Mouse (Mus musculus) adrenal gland, adult 8-10 months (tissue): ENCODE results near the gene Gm4907. TPM values are rescaled to one million over a fixed set of nuclear protein-coding genes. Genes with fewer than 3 reads are reported as not detected.
"Not testable (repeated sequence)": the region's sequence is repeated elsewhere in the genome, so short reads cannot be mapped to it uniquely, and the experiment has no call there.

ENCODE experiments used
- DNase-seq: peaks from one replicate; pipeline ENCODE4 v3.0.0; 2022
- total RNA-seq, 4 experiments: library from RNA; stranded (reverse); gene quantifications; 2 replicates each; pipeline ENCODE4 v1.2.4; 2022

The Gm4907 gene
- not detected for total RNA-seq

DNA sequence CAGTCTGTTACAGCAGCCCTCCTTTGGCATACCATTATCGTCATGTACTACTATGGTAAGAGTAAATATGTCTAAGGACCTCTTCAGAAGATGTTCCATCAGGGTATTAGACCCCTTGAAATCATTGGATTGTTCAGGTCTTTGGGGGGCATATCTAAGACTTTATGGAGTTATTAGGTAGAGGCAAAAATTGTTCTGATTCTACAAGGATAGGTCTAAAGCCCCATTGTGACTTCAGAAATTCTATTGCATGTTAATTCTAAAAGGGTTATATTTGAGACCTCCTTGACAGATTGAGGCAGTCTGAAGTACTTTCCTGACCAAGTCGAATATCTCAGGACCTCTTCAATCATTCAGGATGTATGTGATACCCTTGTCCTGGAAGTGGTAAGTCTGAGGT, at the start of gene Gm4907:
Gene Gm4907, plus strand, starts transcription at position 301 of the 400 bp plus-strand sequence.
- DNase-seq = not testable (repeated sequence)

- DNase-seq = not testable (repeated sequence)
Measured at GRCm38 (mm10) chrX:23833784-23834183, 48.6 kb upstream of the Gm4907 start.

DNA sequence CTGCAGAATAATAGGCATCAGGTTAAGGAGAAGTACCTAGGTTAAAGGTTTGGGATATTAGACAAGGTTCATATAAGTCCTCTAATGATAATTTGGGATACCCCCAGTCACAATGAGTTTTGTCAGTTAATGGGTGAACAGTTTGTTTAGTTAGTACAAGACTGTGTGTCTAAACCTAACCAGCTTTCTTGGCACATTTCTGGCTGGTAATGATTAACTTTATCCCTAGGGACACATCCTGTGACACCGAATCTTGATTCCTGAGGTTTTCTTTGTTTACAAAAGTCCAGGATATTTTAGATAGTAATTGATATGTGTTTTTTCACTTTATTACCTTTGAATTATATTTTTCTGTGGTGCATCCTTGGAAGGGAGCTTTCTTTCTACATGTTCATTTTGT, 41.4 kb upstream of the Gm4907 start:
- DNase-seq = no peak

- DNase-seq = no peak
Measured at GRCm38 (mm10) chrX:23954161-23954560, 71.8 kb downstream of the Gm4907 start.

Other genes starting within 250 kb of the Gm4907 start
- 10 to 100 TPM; 13.5 to 17.9 (median 16.0) TPM for gene Wdr44, start 189.5 kb upstream of the Gm4907 start, total RNA-seq
- not detected for gene Gm4985, start 76.4 kb downstream of the Gm4907 start, total RNA-seq